Mouse (Mus musculus): ENCODE measurements at regions not wholly inside any gene's neighbourhood (a gene's known extent, or its start where the extent isn't known, plus 50 kb on each side); places are given as distances from the start of the nearest gene placed in this dataset.

GRCm38 (mm10) chr8:25407862-25408261 lies 583.7 kb upstream of the Adam5 start:
- Histone ChIP-seq H3K9ac (no peak overlapping the region), H3K4me1 (ENCODE audit: insufficient read depth) (no peaks in the 10 kb centered on the region), H3K36me3 (ENCODE audit: insufficient read depth) (no peaks in the 10 kb centered on the region), H3K27ac (ENCODE audit: low read depth, low read length) (no peak overlapping the region), H3K4me2 (ENCODE audit: low read depth) (no peak overlapping the region), H3K27me3 (ENCODE audit: insufficient read depth, low read length) (no peaks in the 10 kb centered on the region), H3K9me3 (ENCODE audit: low read length) (no peaks in the 10 kb centered on the region), H3K4me3 (ENCODE audit: low read depth, low read length) (no peak overlapping the region)
- no peak for ATAC-seq
- no peak for TF ChIP-seq CTCF (IDR thresholded peaks at IDR 0.05; ENCODE audit: low read depth)
- 83% methylated on average over 5 of the region's 5 CpGs for WGBS
- no peak for DNase-seq

GRCm38 (mm10) chr8:25392766-25393166 lies 568.6 kb upstream of the Adam5 start:
- Histone ChIP-seq H3K9me3 (ENCODE audit: low read length) (no peaks in the 10 kb centered on the region), H3K9ac (no peak overlapping the region), H3K4me1 (ENCODE audit: insufficient read depth) (peaks cover 5% of the 10 kb centered on the region; the same call in 1 of the 2 replicates), H3K4me2 (ENCODE audit: low read depth) (no peak overlapping the region), H3K4me3 (ENCODE audit: low read depth, low read length) (no peak overlapping the region), H3K36me3 (ENCODE audit: insufficient read depth) (no peaks in the 10 kb centered on the region), H3K27ac (ENCODE audit: low read depth, low read length) (no peak overlapping the region), H3K27me3 (ENCODE audit: insufficient read depth, low read length) (no peaks in the 10 kb centered on the region)
- WGBS, result 6% methylated on average over 6 of the region's 6 CpGs
- TF ChIP-seq CTCF (IDR thresholded peaks at IDR 0.05; ENCODE audit: low read depth), result no peak
- DNase-seq, result no peak
- ATAC-seq, result peak; percentile 37; the same call in 1 of the 2 replicates

GRCm38 (mm10) chr8:25389947-25390346 lies 565.8 kb upstream of the Adam5 start:
- Histone ChIP-seq H3K4me2 (ENCODE audit: low read depth) (no peak overlapping the region), H3K36me3 (ENCODE audit: insufficient read depth) (no peaks in the 10 kb centered on the region), H3K27ac (ENCODE audit: low read depth, low read length) (peak overlapping the region; percentile 46; the same call in 1 of the 2 replicates), H3K9me3 (ENCODE audit: low read length) (no peaks in the 10 kb centered on the region), H3K27me3 (ENCODE audit: insufficient read depth, low read length) (no peaks in the 10 kb centered on the region), H3K4me1 (ENCODE audit: insufficient read depth) (peaks cover 9% of the 10 kb centered on the region; the same call in 1 of the 2 replicates), H3K4me3 (ENCODE audit: low read depth, low read length) (no peak overlapping the region), H3K9ac (no peak overlapping the region)
- ATAC-seq (peak; percentile 26; the same call in 1 of the 2 replicates), DNase-seq (peak; percentile 41)
- no peak for TF ChIP-seq CTCF (IDR thresholded peaks at IDR 0.05; ENCODE audit: low read depth)
- 37% methylated on average over 8 of the region's 10 CpGs for WGBS

- DNase-seq, result peak; percentile 74
- 15% methylated on average over 10 of the region's 10 CpGs for WGBS
- no peak for TF ChIP-seq CTCF (IDR thresholded peaks at IDR 0.05; ENCODE audit: low read depth)
Measured at GRCm38 (mm10) chr8:25389371-25389855, 565.2 kb upstream of the Adam5 start.

GRCm38 (mm10) chr8:25388811-25389210 lies 564.6 kb upstream of the Adam5 start:
- H3K4me3 ChIP-seq (ENCODE audit: low read depth, low read length), result no peak overlapping the region
- WGBS, result 34% methylated on average over 9 of the region's 9 CpGs
- TF ChIP-seq CTCF (IDR thresholded peaks at IDR 0.05; ENCODE audit: low read depth), result no peak
- ATAC-seq, result peak; percentile 21; the same call in 1 of the 2 replicates
- DNase-seq, result no peak
- no peaks in the 10 kb centered on the region for H3K9me3 ChIP-seq (ENCODE audit: low read length)
- no peaks in the 10 kb centered on the region for H3K36me3 ChIP-seq (ENCODE audit: insufficient read depth)
- peaks cover 9% of the 10 kb centered on the region; the same call in 1 of the 2 replicates for H3K4me1 ChIP-seq (ENCODE audit: insufficient read depth)
- no peak overlapping the region for H3K9ac ChIP-seq
- H3K27me3 ChIP-seq (ENCODE audit: insufficient read depth, low read length), result no peaks in the 10 kb centered on the region
- no peak overlapping the region for H3K27ac ChIP-seq (ENCODE audit: low read depth, low read length)
- H3K4me2 ChIP-seq (ENCODE audit: low read depth), result no peak overlapping the region

More at GRCm38 (mm10) chr8:25389371-25389855, 565.2 kb upstream of the Adam5 start:
- no peak overlapping the region for H3K4me3 ChIP-seq (ENCODE audit: low read depth, low read length)
- no peaks in the 10 kb centered on the region for H3K9me3 ChIP-seq (ENCODE audit: low read length)
- H3K27me3 ChIP-seq (ENCODE audit: insufficient read depth, low read length), result no peaks in the 10 kb centered on the region
- H3K4me2 ChIP-seq (ENCODE audit: low read depth), result no peak overlapping the region
- H3K9ac ChIP-seq, result no peak overlapping the region
- H3K4me1 ChIP-seq (ENCODE audit: insufficient read depth), result peaks cover 9% of the 10 kb centered on the region; the same call in 1 of the 2 replicates
- peak overlapping the region; percentile 46; the same call in 1 of the 2 replicates for H3K27ac ChIP-seq (ENCODE audit: low read depth, low read length)
- peak; percentile 78 for ATAC-seq
- H3K36me3 ChIP-seq (ENCODE audit: insufficient read depth), result no peaks in the 10 kb centered on the region

GRCm38 (mm10) chr8:25385186-25385585 lies 561.0 kb upstream of the Adam5 start:
- no peaks in the 10 kb centered on the region for H3K36me3 ChIP-seq (ENCODE audit: insufficient read depth)

GRCm38 (mm10) chr8:25384591-25384990 lies 560.4 kb upstream of the Adam5 start:
- no peak for TF ChIP-seq CTCF (IDR thresholded peaks at IDR 0.05; ENCODE audit: low read depth)
- no peak for DNase-seq
- peaks cover 6% of the 10 kb centered on the region; the same call in 1 of the 2 replicates for H3K4me1 ChIP-seq (ENCODE audit: insufficient read depth)
- H3K9ac ChIP-seq, result no peak overlapping the region
- no peak overlapping the region for H3K4me3 ChIP-seq (ENCODE audit: low read depth, low read length)
- H3K4me2 ChIP-seq (ENCODE audit: low read depth), result no peak overlapping the region
- no peak for ATAC-seq
- no peaks in the 10 kb centered on the region for H3K36me3 ChIP-seq (ENCODE audit: insufficient read depth)
- WGBS, result 89% methylated on average over 2 of the region's 2 CpGs
- H3K27me3 ChIP-seq (ENCODE audit: insufficient read depth, low read length), result no peaks in the 10 kb centered on the region
- H3K9me3 ChIP-seq (ENCODE audit: low read length), result no peaks in the 10 kb centered on the region
- H3K27ac ChIP-seq (ENCODE audit: low read depth, low read length), result no peak overlapping the region

More at GRCm38 (mm10) chr8:25385186-25385585, 561.0 kb upstream of the Adam5 start:
- Histone ChIP-seq H3K27me3 (ENCODE audit: insufficient read depth, low read length) (no peaks in the 10 kb centered on the region), H3K4me3 (ENCODE audit: low read depth, low read length) (no peak overlapping the region), H3K4me2 (ENCODE audit: low read depth) (no peak overlapping the region), H3K9ac (no peak overlapping the region), H3K27ac (ENCODE audit: low read depth, low read length) (0 out of 2 replicates have a peak overlapping the region, but pooled peaks have one; percentile 5), H3K4me1 (ENCODE audit: insufficient read depth) (peaks cover 9% of the 10 kb centered on the region; the same call in 1 of the 2 replicates), H3K9me3 (ENCODE audit: low read length) (no peaks in the 10 kb centered on the region)
- TF ChIP-seq CTCF (IDR thresholded peaks at IDR 0.05; ENCODE audit: low read depth), result no peak
- ATAC-seq (peak; percentile 41), DNase-seq (peak; percentile 68)
- 57% methylated on average over 5 of the region's 5 CpGs for WGBS

All from forebrain, postnatal 0 days (tissue).